Mouse (Mus musculus) bone marrow macrophage, adult 2 months (primary cell): ENCODE measurements around the gene Gm11541.

Experiments
- CTCF ChIP-seq: IDR thresholded peaks from 2 replicates; pipeline ENCODE4 v1.5.1; 2012; ENCODE audit warnings: low read depth, mild to moderate bottlenecking, low read length, moderate library complexity
- POLR2A ChIP-seq: IDR thresholded peaks from 2 replicates; pipeline ENCODE4 v1.6.1; 2012; ENCODE audit warnings: mild to moderate bottlenecking, low read depth, low read length, borderline replicate concordance

DNA sequence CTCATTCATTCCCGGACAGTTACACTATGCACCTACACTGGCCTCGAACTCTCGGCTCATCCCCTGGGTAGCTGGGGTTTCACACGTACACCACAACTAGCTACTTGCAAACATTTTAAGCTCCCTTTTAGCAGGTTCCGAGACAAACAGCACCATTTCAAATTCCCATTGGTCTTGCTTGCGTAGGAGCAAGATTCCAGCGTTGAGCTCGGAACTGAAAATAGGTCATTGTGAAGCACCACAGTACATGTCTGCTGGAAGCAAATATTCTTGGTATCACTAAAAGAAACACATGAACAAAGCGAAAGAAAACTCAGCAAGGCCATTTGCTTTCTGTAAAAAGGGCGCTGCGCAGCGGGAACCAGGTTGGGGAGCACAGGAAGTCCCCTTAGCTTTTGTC lies 26.9 kb upstream of the Gm11541 start:
- TF ChIP-seq CTCF (no peak), POLR2A (no peak)
